Mouse (Mus musculus) stomach, adult 2 months (tissue): Measurements from ENCODE around the gene Epb41l2. TPM values are rescaled to one million over a fixed set of nuclear protein-coding genes. Genes with fewer than 3 reads are reported as not detected.

Source experiments
- polyA plus RNA-seq: library from polyadenylated mRNA; depleted of rRNA; stranded (reverse); fragments of >200 nt; gene quantifications from 2 replicates; pipeline ENCODE4 v1.2.3, GENCODE M21; 2012; rRNA removed

The Epb41l2 gene
- polyA plus RNA-seq = 4.1 and 8.0 TPM in 2 replicates

GRCm38 (mm10) chr10:25359208-25359958, at the start of gene Epb41l2:
TSS of gene Epb41l2 (plus strand) at chr10:25359798.

DNA sequence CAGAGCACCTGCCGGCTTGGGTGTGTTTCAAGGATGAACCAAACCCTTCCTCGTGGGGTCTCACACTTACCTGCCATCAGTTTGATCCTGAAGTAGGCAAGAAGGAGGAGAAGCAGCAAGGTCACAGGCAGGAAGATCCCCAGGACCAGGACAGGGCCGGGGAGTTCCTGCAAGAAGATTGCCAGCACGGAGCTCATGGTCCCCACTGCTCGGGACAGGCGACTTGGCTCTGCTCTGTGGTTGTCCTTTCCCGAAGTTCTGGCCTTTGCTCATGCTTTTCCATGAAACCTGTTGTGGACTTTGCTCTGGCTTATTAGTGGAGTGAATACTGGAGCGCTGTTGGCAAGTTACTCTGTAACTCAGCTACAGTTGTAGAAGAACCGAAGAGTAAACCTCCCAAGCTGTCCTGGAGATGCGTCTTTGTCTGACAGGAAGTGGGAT, 176.3 kb downstream of the Epb41l2 start, which contains the start of gene Smlr1:
Smlr1 (minus strand) TSS at position 377 of the 441 bp plus-strand sequence.

Other genes starting within 250 kb of the Epb41l2 start
- 0.31 and 0.78 TPM in 2 replicates for gene Akap7, start 51.9 kb upstream of the Epb41l2 start, polyA plus RNA-seq
- gene Smlr1, start 176.5 kb downstream of the Epb41l2 start, polyA plus RNA-seq = 0.10 TPM in 1 of 2 replicates, not detected in the other